20 mouse cellular contexts compared by ENCODE assay signal in genomic region chr8:43180054-43180690, GRCm38 (mm10). TPM values are rescaled to one million over a fixed set of nuclear protein-coding genes. Genes with fewer than 3 reads are reported as not detected.
"Had no signal": no experiment of that assay in that cellular context is flagged by ENCODE, and none has a peak within 500 bp of the region (broad histone marks: within the 10 kb centered on the region; RNA-seq: fewer than 3 reads in every experiment).

Gene Triml2, plus strand, starts transcription at chr8:43180541.

- H3K9me3 ChIP-seq: kidney, embryonic 15.5 days; limb, embryonic 13.5 days; neural tube, embryonic 15.5 days had no signal

- H3K4me2 ChIP-seq: kidney, embryonic 15.5 days; limb, embryonic 13.5 days; neural tube, embryonic 15.5 days had no signal

- DNase-seq: kidney, adult 2 months; kidney, postnatal 14 days; left cerebral cortex, postnatal 4 days; lung, adult 2 months; lung, postnatal 10 days; right cerebral cortex, adult 18-20 months; right cerebral cortex, postnatal 25 days; thymus, postnatal 36 days had no signal

- H3K27ac ChIP-seq: kidney, embryonic 15.5 days; limb, embryonic 13.5 days; liver, embryonic 14.5 days; macrophage; neural tube, embryonic 15.5 days had no signal

- H3K4me1 ChIP-seq: kidney, embryonic 15.5 days; limb, embryonic 13.5 days; neural tube, embryonic 15.5 days had no signal

- H3K36me3 ChIP-seq: kidney, embryonic 15.5 days; limb, embryonic 13.5 days; neural tube, embryonic 15.5 days had no signal

- H3K4me3 ChIP-seq: kidney, embryonic 15.5 days; limb, embryonic 13.5 days; myocyte; neural tube, embryonic 15.5 days had no signal

- H3K9ac ChIP-seq: kidney, embryonic 15.5 days; limb, embryonic 13.5 days; liver, embryonic 14.5 days; neural tube, embryonic 15.5 days had no signal

- H3K27me3 ChIP-seq: kidney, embryonic 15.5 days; limb, embryonic 13.5 days; neural tube, embryonic 15.5 days had no signal

RNA-seq across cellular contexts. Expression of gene Triml2, which starts in this region (rescaled TPM):
- polyA plus RNA-seq: kidney, adult 2 months; kidney, embryonic 15.5 days; large intestine, adult 2 months; limb, embryonic 13.5 days; liver, adult 2 months; liver, embryonic 14.5 days; lung, adult 2 months; macrophage; midbrain, embryonic 14.5 days; myocyte; neural tube, embryonic 11.5 days; neural tube, embryonic 15.5 days; small intestine, adult 2 months; thymus, postnatal 0 days had no signal
